Mouse (Mus musculus) bone marrow macrophage, adult 2 months (primary cell): ENCODE data around the gene Cpa1.

ENCODE experiments used
- CTCF ChIP-seq: IDR thresholded peaks from 2 replicates; pipeline ENCODE4 v1.5.1; 2012; ENCODE audit warnings: low read depth, mild to moderate bottlenecking, low read length, moderate library complexity
- POLR2A ChIP-seq: IDR thresholded peaks from 2 replicates; pipeline ENCODE4 v1.6.1; 2012; ENCODE audit warnings: mild to moderate bottlenecking, low read depth, low read length, borderline replicate concordance

GRCm38 (mm10) chr6:30591851-30592404, 47.1 kb upstream of the Cpa1 start:
- TF ChIP-seq CTCF (no peak), POLR2A (no peak)
